Mouse (Mus musculus): ENCODE results near the gene P3h3. TPM values are rescaled to one million over a fixed set of nuclear protein-coding genes. Genes with fewer than 3 reads are reported as not detected.
A peak's percentile ranks its signal among the peaks of the same experiment; 100 is the strongest.

The P3h3 gene
- polyA plus RNA-seq, 1 experiment from 2014 or later, result 26.9 TPM

- H3K9me3 ChIP-seq, result no peaks in the 10 kb centered on the region
- 85% methylated on average over 6 of the region's 6 CpGs for WGBS
- no peak for ATAC-seq (ENCODE audit: borderline replicate concordance, extremely low read depth, low FRiP score, low TSS enrichment)
Measured at GRCm38 (mm10) chr6:124888555-124889125, 31.1 kb upstream of the P3h3 start.

GRCm38 (mm10) chr6:124887986-124888385 is 30.4 kb upstream of the P3h3 start, which contains the start of gene Cd4:
Gene Cd4, minus strand, starts transcription at chr6:124888221.
- no peaks in the 10 kb centered on the region for H3K36me3 ChIP-seq
- WGBS, result 72% methylated on average over 9 of the region's 9 CpGs
- no peak for ATAC-seq (ENCODE audit: borderline replicate concordance, extremely low read depth, low FRiP score, low TSS enrichment)
- no peak within 1 kb of the TSS for H3K4me2 ChIP-seq
- H3K9ac ChIP-seq, result no peak within 1 kb of the TSS
- H3K9me3 ChIP-seq, result no peaks in the 10 kb centered on the region
- no peaks in the 10 kb centered on the region for H3K27me3 ChIP-seq
- H3K27ac ChIP-seq, result no peak within 1 kb of the TSS
- H3K4me1 ChIP-seq, result no peaks in the 10 kb centered on the region
- H3K4me3 ChIP-seq, result no peak within 1 kb of the TSS

More at GRCm38 (mm10) chr6:124888555-124889125, 31.1 kb upstream of the P3h3 start:
- no peaks in the 10 kb centered on the region for H3K4me1 ChIP-seq
- no peak overlapping the region for H3K4me3 ChIP-seq
- no peak overlapping the region for H3K9ac ChIP-seq
- H3K4me2 ChIP-seq, result no peak overlapping the region
- no peaks in the 10 kb centered on the region for H3K36me3 ChIP-seq
- no peak overlapping the region for H3K27ac ChIP-seq
- H3K27me3 ChIP-seq, result no peaks in the 10 kb centered on the region

GRCm38 (mm10) chr6:124885956-124886381 is 28.4 kb upstream of the P3h3 start:
- WGBS, result 86% methylated on average over 8 of the region's 8 CpGs
- no peak overlapping the region for H3K4me2 ChIP-seq
- H3K36me3 ChIP-seq, result no peaks in the 10 kb centered on the region
- ATAC-seq (ENCODE audit: borderline replicate concordance, extremely low read depth, low FRiP score, low TSS enrichment), result no peak
- no peak overlapping the region for H3K27ac ChIP-seq
- no peaks in the 10 kb centered on the region for H3K9me3 ChIP-seq
- no peaks in the 10 kb centered on the region for H3K4me1 ChIP-seq
- no peaks in the 10 kb centered on the region for H3K27me3 ChIP-seq
- no peak overlapping the region for H3K9ac ChIP-seq
- H3K4me3 ChIP-seq, result no peak overlapping the region

DNA sequence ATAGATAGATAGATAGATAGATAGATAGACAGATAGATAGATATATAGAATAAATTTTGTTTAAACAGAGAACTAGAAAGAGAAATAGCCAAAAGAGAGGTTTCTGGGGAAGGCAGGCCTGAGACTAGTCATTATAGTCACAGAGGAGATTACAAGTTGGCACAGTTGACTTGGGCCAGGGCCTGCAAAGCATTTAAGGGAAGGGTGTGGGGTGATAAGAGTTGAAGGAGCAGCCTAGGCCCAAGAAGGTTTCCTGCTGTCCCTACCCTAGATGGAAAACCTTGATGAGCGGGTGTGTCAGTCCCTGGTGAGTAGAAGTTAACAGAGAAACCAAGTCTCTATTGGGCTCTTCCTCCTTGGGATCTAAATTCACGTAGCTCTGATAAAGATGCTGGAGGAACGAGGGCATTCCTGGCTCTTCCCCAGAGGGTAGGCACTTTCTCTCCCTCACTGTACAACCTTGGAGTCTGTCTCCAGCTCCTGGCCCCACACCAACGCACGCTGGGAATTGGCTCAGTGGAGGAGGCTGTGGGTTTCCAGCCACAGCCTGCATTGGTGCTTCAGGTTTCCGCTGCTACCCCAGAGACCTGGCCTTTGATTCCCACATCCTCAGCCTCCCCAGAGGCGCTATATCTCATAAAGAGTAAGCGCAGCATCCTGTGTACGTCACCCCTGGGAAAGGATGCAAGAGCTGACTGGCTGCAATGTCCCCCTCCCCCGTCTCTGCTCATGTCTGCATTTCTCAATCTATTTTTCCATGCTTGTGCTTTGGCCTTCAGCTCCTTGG is 27.4 kb upstream of the P3h3 start:
- Histone ChIP-seq H3K27me3 (no peaks in the 10 kb centered on the region), H3K36me3 (no peaks in the 10 kb centered on the region), H3K9ac (no peak overlapping the region), H3K9me3 (no peaks in the 10 kb centered on the region), H3K4me3 (no peak overlapping the region), H3K4me1 (no peaks in the 10 kb centered on the region), H3K27ac (no peak overlapping the region), H3K4me2 (no peak overlapping the region)
- no peak for ATAC-seq (ENCODE audit: borderline replicate concordance, extremely low read depth, low FRiP score, low TSS enrichment)
- 70% methylated on average over 10 of the region's 10 CpGs for WGBS

GRCm38 (mm10) chr6:124883351-124883750 is 25.8 kb upstream of the P3h3 start:
- no peak for ATAC-seq (ENCODE audit: borderline replicate concordance, extremely low read depth, low FRiP score, low TSS enrichment)
- no peak overlapping the region for H3K27ac ChIP-seq
- no peak overlapping the region for H3K4me3 ChIP-seq
- 78% methylated on average over 10 of the region's 10 CpGs for WGBS
- H3K4me2 ChIP-seq, result no peak overlapping the region
- no peaks in the 10 kb centered on the region for H3K27me3 ChIP-seq
- H3K9ac ChIP-seq, result no peak overlapping the region
- H3K4me1 ChIP-seq, result no peaks in the 10 kb centered on the region
- no peaks in the 10 kb centered on the region for H3K36me3 ChIP-seq
- H3K9me3 ChIP-seq, result no peaks in the 10 kb centered on the region

GRCm38 (mm10) chr6:124881821-124882220 is 24.3 kb upstream of the P3h3 start:
- 90% methylated on average over 9 of the region's 9 CpGs for WGBS
- Histone ChIP-seq H3K4me1 (no peaks in the 10 kb centered on the region), H3K4me3 (no peak overlapping the region), H3K9ac (no peak overlapping the region), H3K9me3 (no peaks in the 10 kb centered on the region), H3K36me3 (no peaks in the 10 kb centered on the region), H3K4me2 (no peak overlapping the region), H3K27ac (no peak overlapping the region), H3K27me3 (no peaks in the 10 kb centered on the region)
- ATAC-seq (ENCODE audit: borderline replicate concordance, extremely low read depth, low FRiP score, low TSS enrichment), result no peak

DNA sequence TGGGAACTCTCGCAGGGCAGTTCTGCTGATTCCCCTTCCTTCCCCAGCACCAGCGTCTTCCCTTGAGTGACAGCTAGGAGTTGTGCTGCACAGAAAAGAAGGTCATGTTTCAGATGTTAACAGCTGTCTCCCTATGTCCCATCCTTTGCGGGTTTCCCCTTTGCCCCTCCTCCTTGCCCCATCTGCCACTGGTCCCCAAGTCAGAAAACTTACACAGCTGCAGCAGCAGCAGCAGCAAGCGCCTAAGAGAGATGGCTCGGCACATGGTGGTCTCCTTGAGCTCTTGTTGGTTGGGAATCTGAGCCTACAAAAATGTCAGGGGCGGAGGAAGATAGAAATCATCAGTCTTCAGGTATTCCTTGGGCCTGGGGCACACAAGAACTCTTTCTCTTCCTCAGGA is 21.8 kb upstream of the P3h3 start:
- Histone ChIP-seq H3K4me1 (no peaks in the 10 kb centered on the region), H3K4me3 (no peak overlapping the region), H3K4me2 (no peak overlapping the region), H3K36me3 (no peaks in the 10 kb centered on the region), H3K9ac (no peak overlapping the region), H3K9me3 (no peaks in the 10 kb centered on the region), H3K27me3 (no peaks in the 10 kb centered on the region), H3K27ac (no peak overlapping the region)
- ATAC-seq (ENCODE audit: borderline replicate concordance, extremely low read depth, low FRiP score, low TSS enrichment), result no peak
- 38% methylated on average over 6 of the region's 6 CpGs for WGBS

DNA sequence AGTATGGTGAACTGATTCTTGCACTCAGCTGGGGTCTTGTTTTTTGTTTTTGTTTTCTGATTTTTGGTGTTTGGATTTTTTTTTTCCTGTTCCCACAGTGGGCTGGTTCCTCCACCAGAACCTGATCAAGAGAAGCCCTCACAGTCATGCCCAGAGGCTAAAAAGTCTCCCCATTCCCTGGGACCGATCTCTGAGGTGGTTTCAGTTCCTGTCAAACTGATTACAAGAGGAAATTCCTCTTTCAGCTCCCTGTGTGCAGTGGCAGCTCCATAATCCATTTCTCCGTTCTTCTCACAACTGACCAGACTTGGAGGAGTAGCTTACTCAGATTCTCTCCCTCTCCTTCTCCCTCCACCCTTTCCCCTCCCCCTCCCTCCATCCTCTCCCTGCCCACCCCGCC is 16.8 kb upstream of the P3h3 start:
- Histone ChIP-seq H3K4me2 (no peak overlapping the region), H3K9me3 (no peaks in the 10 kb centered on the region), H3K4me3 (no peak overlapping the region), H3K27me3 (no peaks in the 10 kb centered on the region), H3K36me3 (no peaks in the 10 kb centered on the region), H3K27ac (no peak overlapping the region), H3K9ac (no peak overlapping the region), H3K4me1 (no peaks in the 10 kb centered on the region)
- 32% methylated on average over 2 of the region's 3 CpGs for WGBS
- ATAC-seq (ENCODE audit: borderline replicate concordance, extremely low read depth, low FRiP score, low TSS enrichment), result no peak

DNA sequence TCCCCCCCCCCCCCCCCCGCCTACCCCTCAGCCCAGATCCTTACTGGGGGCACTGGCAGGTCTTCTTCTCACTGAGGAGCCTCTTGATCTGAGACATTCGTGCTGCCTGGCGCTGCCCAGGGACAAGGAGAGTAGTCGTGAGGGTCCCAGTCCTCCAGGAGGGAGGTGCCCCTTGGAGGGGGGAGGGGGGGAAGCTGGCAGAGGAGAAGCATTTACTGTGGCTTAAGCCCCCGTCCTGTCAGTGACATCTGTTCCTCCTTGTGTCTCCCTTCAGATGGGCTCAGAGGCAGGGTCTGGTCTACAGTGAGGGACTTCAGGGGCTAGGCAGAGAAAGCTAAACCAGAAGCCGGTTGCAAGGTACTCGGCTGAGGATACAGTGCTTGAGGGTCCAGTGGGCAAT is 9.0 kb upstream of the P3h3 start:
- Histone ChIP-seq H3K4me3 (no peak overlapping the region), H3K4me1 (peaks cover 16% of the 10 kb centered on the region), H3K4me2 (no peak overlapping the region), H3K27me3 (peaks cover 51% of the 10 kb centered on the region), H3K27ac (no peak overlapping the region), H3K9ac (no peak overlapping the region), H3K9me3 (no peaks in the 10 kb centered on the region), H3K36me3 (no peaks in the 10 kb centered on the region)
- ATAC-seq (ENCODE audit: borderline replicate concordance, extremely low read depth, low FRiP score, low TSS enrichment), result no peak
- 54% methylated on average over 6 of the region's 7 CpGs for WGBS

GRCm38 (mm10) chr6:124865766-124866362 is 8.3 kb upstream of the P3h3 start:
- H3K9me3 ChIP-seq, result no peaks in the 10 kb centered on the region
- no peak overlapping the region for H3K4me3 ChIP-seq
- peaks cover 16% of the 10 kb centered on the region for H3K4me1 ChIP-seq
- no peak overlapping the region for H3K4me2 ChIP-seq
- 33% methylated on average over 18 of the region's 18 CpGs for WGBS
- no peaks in the 10 kb centered on the region for H3K36me3 ChIP-seq
- H3K27ac ChIP-seq, result no peak overlapping the region
- H3K27me3 ChIP-seq, result peaks cover 58% of the 10 kb centered on the region
- H3K9ac ChIP-seq, result no peak overlapping the region
- no peak for ATAC-seq (ENCODE audit: borderline replicate concordance, extremely low read depth, low FRiP score, low TSS enrichment)

- peak within 1 kb of the TSS; percentile 96 for H3K4me2 ChIP-seq
- peak within 1 kb of the TSS; percentile 50 for H3K9ac ChIP-seq
- H3K27ac ChIP-seq, result no peak within 1 kb of the TSS
- peak; percentile 66; the same call in 1 of the 2 replicates for ATAC-seq (ENCODE audit: borderline replicate concordance, extremely low read depth, low FRiP score, low TSS enrichment)
- H3K27me3 ChIP-seq, result peaks cover 73% of the 10 kb centered on the region
- no peaks in the 10 kb centered on the region for H3K36me3 ChIP-seq
- H3K4me1 ChIP-seq, result peaks cover 23% of the 10 kb centered on the region
- peak within 1 kb of the TSS; percentile 50 for H3K4me3 ChIP-seq
- H3K9me3 ChIP-seq, result no peaks in the 10 kb centered on the region
- 1% methylated on average over 38 of the region's 43 CpGs for WGBS
Measured at GRCm38 (mm10) chr6:124863658-124864298, 6.2 kb upstream of the P3h3 start, which contains the start of gene Gpr162. Gene Gpr162, minus strand, starts transcription at chr6:124863983.
